Mouse (Mus musculus): ENCODE results near the gene Mylk. TPM values are rescaled to one million over a fixed set of nuclear protein-coding genes. Genes with fewer than 3 reads are reported as not detected.
A peak's percentile ranks its signal among the peaks of the same experiment; 100 is the strongest.

Gene Mylk
- total RNA-seq, 2 experiments from 2014 or later, result 21.8 to 26.2 TPM

- DNase-seq (ENCODE audit: low spot score), result no peak
Observed at GRCm38 (mm10) chr16:34938248-34938647, 193.2 kb downstream of the Mylk start.

- no peak for DNase-seq (ENCODE audit: low spot score)
Observed at GRCm38 (mm10) chr16:34939951-34940350, 194.9 kb downstream of the Mylk start.

- DNase-seq (ENCODE audit: low spot score), result no peak
Observed at GRCm38 (mm10) chr16:34940363-34940762, 195.4 kb downstream of the Mylk start.

GRCm38 (mm10) chr16:34941915-34942314, 196.9 kb downstream of the Mylk start:
- no peak for DNase-seq (ENCODE audit: low spot score)

GRCm38 (mm10) chr16:34946301-34946700, 201.3 kb downstream of the Mylk start:
- DNase-seq (ENCODE audit: low spot score), result no peak

GRCm38 (mm10) chr16:34950935-34951334, 205.9 kb downstream of the Mylk start:
- DNase-seq (ENCODE audit: low spot score), result no peak

- DNase-seq (ENCODE audit: low spot score), result no peak
Observed at GRCm38 (mm10) chr16:34952254-34952653, 207.2 kb downstream of the Mylk start.

- no peak for DNase-seq (ENCODE audit: low spot score)
Observed at GRCm38 (mm10) chr16:34952798-34953197, 207.8 kb downstream of the Mylk start.

GRCm38 (mm10) chr16:34953501-34953900, 208.5 kb downstream of the Mylk start:
- no peak for DNase-seq (ENCODE audit: low spot score)

- no peak for DNase-seq (ENCODE audit: low spot score)
Observed at GRCm38 (mm10) chr16:34957487-34958230, 212.6 kb downstream of the Mylk start.

- peak; percentile 55 for DNase-seq (ENCODE audit: low spot score)
Observed at GRCm38 (mm10) chr16:34958667-34959066, 213.7 kb downstream of the Mylk start.

- no peak for DNase-seq (ENCODE audit: low spot score)
Observed at GRCm38 (mm10) chr16:34959261-34959660, 214.3 kb downstream of the Mylk start.

GRCm38 (mm10) chr16:34960243-34960642, 215.2 kb downstream of the Mylk start:
- DNase-seq (ENCODE audit: low spot score), result peak; percentile 21

- DNase-seq (ENCODE audit: low spot score), result no peak
Observed at GRCm38 (mm10) chr16:34960866-34961582, 216.0 kb downstream of the Mylk start.

- no peak for DNase-seq (ENCODE audit: low spot score)
Observed at GRCm38 (mm10) chr16:34962322-34962721, 217.3 kb downstream of the Mylk start.

- no peak for DNase-seq (ENCODE audit: low spot score)
Observed at GRCm38 (mm10) chr16:34963008-34963407, 218.0 kb downstream of the Mylk start.

- no peak for DNase-seq (ENCODE audit: low spot score)
Observed at GRCm38 (mm10) chr16:34966620-34967081, 221.6 kb downstream of the Mylk start.

GRCm38 (mm10) chr16:34967120-34967800, 222.2 kb downstream of the Mylk start:
- peak; percentile 80 for DNase-seq (ENCODE audit: low spot score)

GRCm38 (mm10) chr16:34968181-34968580, 223.2 kb downstream of the Mylk start:
- DNase-seq (ENCODE audit: low spot score), result no peak

GRCm38 (mm10) chr16:34972471-34972870, 227.5 kb downstream of the Mylk start:
- no peak for DNase-seq (ENCODE audit: low spot score)

GRCm38 (mm10) chr16:34975544-34975943, 230.5 kb downstream of the Mylk start:
- DNase-seq (ENCODE audit: low spot score), result no peak

- no peak for DNase-seq (ENCODE audit: low spot score)
Observed at GRCm38 (mm10) chr16:34976630-34977029, 231.6 kb downstream of the Mylk start.

Measured in gastrocnemius, adult 18-20 months (tissue).